Mouse (Mus musculus) lung, postnatal 25 days (tissue): ENCODE measurements at regions not wholly inside any gene's neighbourhood (a gene's known extent, or its start where the extent isn't known, plus 50 kb on each side); places are given as distances from the start of the nearest gene placed in this dataset.
"Not testable (repeated sequence)": the region's sequence is repeated elsewhere in the genome, so short reads cannot be mapped to it uniquely, and the experiment has no call there.

ENCODE experiments used
- DNase-seq: peaks from one replicate; pipeline ENCODE4 v3.0.0; 2022; ENCODE audit warnings: low spot score

GRCm38 (mm10) chr13:5370007-5370406 is 491.3 kb upstream of the Klf6 start:
- DNase-seq, result peak; percentile 41

GRCm38 (mm10) chr13:5373191-5373590 is 488.1 kb upstream of the Klf6 start:
- DNase-seq, result no peak

- no peak for DNase-seq
Observed at GRCm38 (mm10) chr13:5408226-5408804, 453.0 kb upstream of the Klf6 start.

GRCm38 (mm10) chr13:5412052-5412451 is 449.2 kb upstream of the Klf6 start:
- no peak for DNase-seq

- not testable (repeated sequence) for DNase-seq
Observed at GRCm38 (mm10) chr13:5413009-5413408, 448.3 kb upstream of the Klf6 start.

GRCm38 (mm10) chr13:5424110-5424509 is 437.2 kb upstream of the Klf6 start:
- peak; percentile 49 for DNase-seq

GRCm38 (mm10) chr13:5425491-5426232 is 435.6 kb upstream of the Klf6 start:
- DNase-seq, result no peak

- DNase-seq, result no peak
Observed at GRCm38 (mm10) chr13:5433652-5434051, 427.6 kb upstream of the Klf6 start.

- DNase-seq, result no peak
Observed at GRCm38 (mm10) chr13:5435131-5435530, 426.2 kb upstream of the Klf6 start.

GRCm38 (mm10) chr13:5436191-5436590 is 425.1 kb upstream of the Klf6 start:
- no peak for DNase-seq

- DNase-seq, result no peak
Observed at GRCm38 (mm10) chr13:5440454-5440853, 420.8 kb upstream of the Klf6 start.

GRCm38 (mm10) chr13:5444759-5445478 is 416.4 kb upstream of the Klf6 start:
- peak; percentile 7 for DNase-seq

GRCm38 (mm10) chr13:5448601-5449000 is 412.7 kb upstream of the Klf6 start:
- DNase-seq, result no peak

GRCm38 (mm10) chr13:5480779-5481178 is 380.5 kb upstream of the Klf6 start:
- DNase-seq, result no peak

GRCm38 (mm10) chr13:5492266-5492665 is 369.0 kb upstream of the Klf6 start:
- DNase-seq, result no peak

GRCm38 (mm10) chr13:5497535-5497934 is 363.7 kb upstream of the Klf6 start:
- no peak for DNase-seq

GRCm38 (mm10) chr13:5511784-5512183 is 349.5 kb upstream of the Klf6 start:
- DNase-seq, result peak; percentile 16

GRCm38 (mm10) chr13:5515552-5515951 is 345.7 kb upstream of the Klf6 start:
- DNase-seq, result no peak

- no peak for DNase-seq
Observed at GRCm38 (mm10) chr13:5516088-5516487, 345.2 kb upstream of the Klf6 start.

GRCm38 (mm10) chr13:5519181-5519580 is 342.1 kb upstream of the Klf6 start:
- no peak for DNase-seq

GRCm38 (mm10) chr13:5519600-5519999 is 341.7 kb upstream of the Klf6 start:
- DNase-seq, result no peak

- no peak for DNase-seq
Observed at GRCm38 (mm10) chr13:5527400-5527799, 333.9 kb upstream of the Klf6 start.

- no peak for DNase-seq
Observed at GRCm38 (mm10) chr13:5540321-5540720, 321.0 kb upstream of the Klf6 start.
